Mouse (Mus musculus) liver, embryonic 14.5 days (tissue): ENCODE measurements around the gene Qdpr.
A peak's percentile ranks its signal among the peaks of the same experiment; 100 is the strongest.

Source experiments
- CTCF ChIP-seq: IDR thresholded peaks from 2 replicates; pipeline ENCODE4 v1.5.1; 2016; ENCODE audit warnings: antibody characterized with exemption, low read depth, control low read depth
- EP300 ChIP-seq: IDR thresholded peaks from 2 replicates; pipeline ENCODE4 v1.6.1; 2016; ENCODE audit warnings: antibody characterized with exemption, low read depth

GRCm38 (mm10) chr5:45402632-45403031 is 47.4 kb downstream of the Qdpr start:
- TF ChIP-seq CTCF = peak; percentile 81
- no peak for TF ChIP-seq EP300
